Mouse (Mus musculus): ENCODE results near the gene Prr19. TPM values are rescaled to one million over a fixed set of nuclear protein-coding genes. Genes with fewer than 3 reads are reported as not detected.

The Prr19 gene
- polyA plus RNA-seq, 1 experiment from 2014 or later = 0.32 TPM

DNA sequence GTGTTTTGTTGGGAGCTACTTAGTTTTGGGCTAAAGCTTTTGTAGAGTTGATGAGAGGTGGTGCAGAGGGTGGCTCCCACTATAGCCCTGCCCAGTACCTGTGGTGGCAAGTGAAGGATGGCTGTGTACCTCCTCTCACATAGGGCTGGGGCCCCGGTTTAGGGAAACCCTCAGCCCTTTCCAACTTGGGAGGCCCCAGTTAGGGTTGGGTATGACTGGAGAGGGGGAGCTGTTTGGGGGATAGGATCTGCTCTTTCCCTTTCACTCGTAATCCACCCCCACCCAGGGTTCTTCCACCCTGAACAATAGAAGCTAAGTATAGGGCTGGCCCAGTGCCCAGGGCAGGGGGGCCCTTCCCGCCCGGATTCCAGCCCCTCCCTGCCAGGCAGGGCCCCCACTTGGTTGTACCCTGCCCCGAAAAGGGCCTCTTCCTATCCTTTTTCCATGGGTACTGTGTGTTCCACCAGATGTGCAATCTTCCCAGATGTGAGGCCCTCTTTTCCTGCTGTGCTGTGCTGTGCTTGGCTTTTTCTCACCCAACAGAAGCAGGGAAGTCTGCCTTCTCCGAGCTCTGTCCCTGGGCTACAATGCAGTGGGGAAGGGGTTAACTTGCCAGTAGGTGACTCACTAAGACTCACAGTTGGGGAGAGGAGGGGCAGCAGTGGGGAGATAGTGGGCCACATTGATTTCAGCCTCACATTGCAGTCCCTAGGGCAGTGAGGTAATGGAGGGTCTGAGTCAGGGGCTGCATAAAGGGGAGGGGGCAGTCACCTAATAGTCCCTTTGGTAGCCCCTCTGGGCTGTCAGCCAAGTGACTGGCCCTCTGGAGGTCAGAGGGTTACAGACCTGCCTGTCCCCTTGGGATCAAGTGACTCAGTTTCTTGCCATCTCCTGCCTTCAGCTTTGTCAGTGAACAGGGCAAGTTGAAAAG is 21.1 kb upstream of the Prr19 start:
- peak overlapping the region; percentile 62 for H3K4me3 ChIP-seq (ENCODE audit: low read depth, low read length)
- no peak; the same call in 1 of the 2 replicates for ATAC-seq (replicated peaks; ENCODE audit: low FRiP score)
- no peaks in the 10 kb centered on the region for H3K27me3 ChIP-seq (replicated peaks; ENCODE audit: control insufficient read depth, insufficient read depth, low read length)
- peaks cover 8% of the 10 kb centered on the region for H3K36me3 ChIP-seq (ENCODE audit: control insufficient read depth, insufficient read depth, low read length)
- peaks cover 62% of the 10 kb centered on the region for H3K4me1 ChIP-seq (replicated peaks; ENCODE audit: control insufficient read depth, insufficient read depth, low read length)
- 6% methylated on average over 6 of the region's 6 CpGs for WGBS
- DNase-seq (ENCODE audit: low spot score) = no peak
- peak overlapping the region; percentile 95 for H3K27ac ChIP-seq (ENCODE audit: low read depth, low read length)
- H3K9ac ChIP-seq (ENCODE audit: low read depth, low read length) = peak overlapping the region; percentile 72
- H3K4me2 ChIP-seq = peak overlapping the region; percentile 87
- H3K9me3 ChIP-seq (ENCODE audit: control insufficient read depth, low read length) = no peaks in the 10 kb centered on the region

- Histone ChIP-seq H3K36me3 (ENCODE audit: control insufficient read depth, insufficient read depth, low read length) (peaks cover 17% of the 10 kb centered on the region), H3K4me3 (ENCODE audit: low read depth, low read length) (peak overlapping the region; percentile 62), H3K9me3 (ENCODE audit: control insufficient read depth, low read length) (no peaks in the 10 kb centered on the region), H3K9ac (ENCODE audit: low read depth, low read length) (peak overlapping the region; percentile 72), H3K4me2 (peak overlapping the region; percentile 87), H3K27ac (ENCODE audit: low read depth, low read length) (peak overlapping the region; percentile 95), H3K4me1 (replicated peaks; ENCODE audit: control insufficient read depth, insufficient read depth, low read length) (peaks cover 52% of the 10 kb centered on the region), H3K27me3 (replicated peaks; ENCODE audit: control insufficient read depth, insufficient read depth, low read length) (no peaks in the 10 kb centered on the region)
- DNase-seq (ENCODE audit: low spot score) (no peak), ATAC-seq (replicated peaks; ENCODE audit: low FRiP score) (peak; percentile 25)
- WGBS = 23% methylated on average over 12 of the region's 12 CpGs
Observed at GRCm38 (mm10) chr7:25281166-25281733, 20.0 kb upstream of the Prr19 start.

- Histone ChIP-seq H3K4me1 (replicated peaks; ENCODE audit: control insufficient read depth, insufficient read depth, low read length) (peaks cover 45% of the 10 kb centered on the region), H3K9ac (ENCODE audit: low read depth, low read length) (peak overlapping the region; percentile 82), H3K4me2 (peak overlapping the region; percentile 87), H3K36me3 (ENCODE audit: control insufficient read depth, insufficient read depth, low read length) (peaks cover 24% of the 10 kb centered on the region), H3K9me3 (ENCODE audit: control insufficient read depth, low read length) (no peaks in the 10 kb centered on the region), H3K4me3 (ENCODE audit: low read depth, low read length) (peak overlapping the region; percentile 62), H3K27ac (ENCODE audit: low read depth, low read length) (peak overlapping the region; percentile 95), H3K27me3 (replicated peaks; ENCODE audit: control insufficient read depth, insufficient read depth, low read length) (no peaks in the 10 kb centered on the region)
- DNase-seq (ENCODE audit: low spot score) (peak; percentile 99), ATAC-seq (replicated peaks; ENCODE audit: low FRiP score) (peak; percentile 81)
- WGBS = under 1% methylated on average over 74 of the region's 108 CpGs
Observed at GRCm38 (mm10) chr7:25281734-25282601, 19.2 kb upstream of the Prr19 start.

- Histone ChIP-seq H3K27ac (ENCODE audit: low read depth, low read length) (peak overlapping the region; percentile 94), H3K27me3 (replicated peaks; ENCODE audit: control insufficient read depth, insufficient read depth, low read length) (no peaks in the 10 kb centered on the region), H3K36me3 (ENCODE audit: control insufficient read depth, insufficient read depth, low read length) (peaks cover 32% of the 10 kb centered on the region), H3K4me1 (replicated peaks; ENCODE audit: control insufficient read depth, insufficient read depth, low read length) (peaks cover 39% of the 10 kb centered on the region), H3K9ac (ENCODE audit: low read depth, low read length) (peak overlapping the region; percentile 82), H3K4me3 (ENCODE audit: low read depth, low read length) (peak overlapping the region; percentile 62), H3K9me3 (ENCODE audit: control insufficient read depth, low read length) (no peaks in the 10 kb centered on the region), H3K4me2 (peak overlapping the region; percentile 74)
- ATAC-seq (replicated peaks; ENCODE audit: low FRiP score) (no peak), DNase-seq (ENCODE audit: low spot score) (peak; percentile 71)
- WGBS = under 1% methylated on average over 27 of the region's 36 CpGs
Observed at GRCm38 (mm10) chr7:25282731-25283211, 18.4 kb upstream of the Prr19 start.

DNA sequence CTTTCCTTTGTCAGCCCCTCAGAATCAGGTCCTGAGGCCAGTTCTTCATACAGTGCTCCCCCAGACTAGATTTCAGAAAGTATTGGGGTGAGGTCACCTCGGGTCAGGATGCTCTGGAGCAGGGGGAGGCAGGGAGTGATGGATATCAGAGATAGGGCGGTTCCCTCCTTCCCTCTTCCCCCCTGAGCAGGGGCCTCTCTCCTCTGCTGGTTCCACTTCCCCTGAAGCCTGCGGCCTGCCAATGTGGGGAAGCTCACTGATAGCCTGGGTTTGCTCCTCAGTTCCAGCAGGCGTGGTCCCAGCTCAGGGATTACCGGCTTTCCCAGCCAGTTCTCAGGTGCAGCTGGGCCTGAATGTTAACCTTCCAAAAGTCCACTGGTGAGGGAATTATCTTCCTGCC is 17.6 kb upstream of the Prr19 start:
- Histone ChIP-seq H3K9me3 (ENCODE audit: control insufficient read depth, low read length) (no peaks in the 10 kb centered on the region), H3K9ac (ENCODE audit: low read depth, low read length) (peak overlapping the region; percentile 82), H3K4me1 (replicated peaks; ENCODE audit: control insufficient read depth, insufficient read depth, low read length) (peaks cover 38% of the 10 kb centered on the region), H3K4me3 (ENCODE audit: low read depth, low read length) (peak overlapping the region; percentile 62), H3K27ac (ENCODE audit: low read depth, low read length) (peak overlapping the region; percentile 94; the same call in 1 of the 2 replicates), H3K36me3 (ENCODE audit: control insufficient read depth, insufficient read depth, low read length) (peaks cover 41% of the 10 kb centered on the region), H3K4me2 (peak overlapping the region; percentile 74), H3K27me3 (replicated peaks; ENCODE audit: control insufficient read depth, insufficient read depth, low read length) (no peaks in the 10 kb centered on the region)
- WGBS = 10% methylated on average over 5 of the region's 5 CpGs
- ATAC-seq (replicated peaks; ENCODE audit: low FRiP score) (no peak), DNase-seq (ENCODE audit: low spot score) (no peak)

- H3K4me1 ChIP-seq (replicated peaks; ENCODE audit: control insufficient read depth, insufficient read depth, low read length) = peaks cover 38% of the 10 kb centered on the region
- ATAC-seq (replicated peaks; ENCODE audit: low FRiP score) (no peak), DNase-seq (ENCODE audit: low spot score) (no peak)
- no peaks in the 10 kb centered on the region for H3K9me3 ChIP-seq (ENCODE audit: control insufficient read depth, low read length)
- H3K4me3 ChIP-seq (ENCODE audit: low read depth, low read length) = peak overlapping the region; percentile 62
- H3K9ac ChIP-seq (ENCODE audit: low read depth, low read length) = no peak overlapping the region; the same call in 1 of the 2 replicates
- H3K27me3 ChIP-seq (replicated peaks; ENCODE audit: control insufficient read depth, insufficient read depth, low read length) = no peaks in the 10 kb centered on the region
- 62% methylated on average over 2 of the region's 2 CpGs for WGBS
- peaks cover 46% of the 10 kb centered on the region for H3K36me3 ChIP-seq (ENCODE audit: control insufficient read depth, insufficient read depth, low read length)
- H3K4me2 ChIP-seq = peak overlapping the region; percentile 74
- no peak overlapping the region for H3K27ac ChIP-seq (ENCODE audit: low read depth, low read length)
Observed at GRCm38 (mm10) chr7:25284171-25284570, 17.0 kb upstream of the Prr19 start.

DNA sequence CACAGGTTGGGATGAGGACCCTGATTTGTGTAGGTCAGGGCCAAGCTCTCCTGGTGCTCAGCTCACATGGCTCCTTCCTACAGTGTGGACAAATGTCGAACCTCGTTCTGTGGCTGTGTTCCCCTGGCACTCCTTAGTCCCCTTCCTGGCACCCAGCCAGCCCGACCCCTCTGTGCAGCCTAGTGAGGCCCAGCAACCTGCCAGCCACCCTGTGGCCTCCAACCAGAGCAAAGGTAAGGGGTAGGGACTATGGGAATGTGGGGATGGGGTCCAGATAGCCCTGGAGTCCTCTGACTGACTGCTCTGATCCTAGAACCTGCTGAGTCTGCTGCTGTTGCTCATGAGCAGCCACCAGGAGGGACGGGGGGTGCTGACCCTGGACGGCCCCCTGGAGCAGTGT is 16.4 kb upstream of the Prr19 start:
- H3K4me3 ChIP-seq (ENCODE audit: low read depth, low read length) = no peak overlapping the region

More for the DNA sequence above, 16.4 kb upstream of the Prr19 start:
- Histone ChIP-seq H3K9ac (ENCODE audit: low read depth, low read length) (no peak overlapping the region), H3K36me3 (ENCODE audit: control insufficient read depth, insufficient read depth, low read length) (peaks cover 52% of the 10 kb centered on the region), H3K9me3 (ENCODE audit: control insufficient read depth, low read length) (peaks cover 3% of the 10 kb centered on the region; the same call in 1 of the 2 replicates), H3K4me2 (no peak overlapping the region), H3K4me1 (replicated peaks; ENCODE audit: control insufficient read depth, insufficient read depth, low read length) (peaks cover 35% of the 10 kb centered on the region), H3K27me3 (replicated peaks; ENCODE audit: control insufficient read depth, insufficient read depth, low read length) (no peaks in the 10 kb centered on the region), H3K27ac (ENCODE audit: low read depth, low read length) (no peak overlapping the region)
- ATAC-seq (replicated peaks; ENCODE audit: low FRiP score) = no peak
- WGBS = 78% methylated on average over 5 of the region's 5 CpGs
- DNase-seq (ENCODE audit: low spot score) = no peak

Measured in liver, embryonic 11.5 days (tissue).